Mouse (Mus musculus) CD8-positive naive resting alpha-beta T cell, adult 2 months (primary cell): Measurements from ENCODE around the gene Akap6.

Experiments
- DNase-seq, 2 experiments: peaks; one replicate each; pipeline ENCODE4 v3.0.0; 2022; ENCODE audit warnings: low read depth in 2 of 2, low spot score in 2 of 2

Gene Akap6

DNA sequence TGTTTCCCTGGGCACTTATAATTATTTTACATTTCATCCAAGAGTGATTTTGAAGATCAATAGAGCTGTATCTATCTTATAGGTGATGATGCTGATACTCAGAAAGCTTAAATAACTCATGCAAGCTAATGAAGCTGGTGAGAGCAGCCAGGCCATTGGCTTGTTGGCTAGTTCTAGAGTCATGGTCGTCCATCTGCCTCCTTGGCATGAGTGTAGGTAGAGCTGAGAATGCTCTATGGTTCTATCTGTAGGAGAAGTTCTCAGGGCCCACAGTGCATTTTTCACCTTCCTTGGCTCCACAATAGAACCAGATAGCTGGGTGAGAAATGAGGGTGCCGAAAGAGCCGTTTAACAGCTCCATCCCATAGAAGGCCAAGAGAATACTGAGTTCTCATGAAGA is 438.1 kb downstream of the Akap6 start:
- DNase-seq, result no peak

DNA sequence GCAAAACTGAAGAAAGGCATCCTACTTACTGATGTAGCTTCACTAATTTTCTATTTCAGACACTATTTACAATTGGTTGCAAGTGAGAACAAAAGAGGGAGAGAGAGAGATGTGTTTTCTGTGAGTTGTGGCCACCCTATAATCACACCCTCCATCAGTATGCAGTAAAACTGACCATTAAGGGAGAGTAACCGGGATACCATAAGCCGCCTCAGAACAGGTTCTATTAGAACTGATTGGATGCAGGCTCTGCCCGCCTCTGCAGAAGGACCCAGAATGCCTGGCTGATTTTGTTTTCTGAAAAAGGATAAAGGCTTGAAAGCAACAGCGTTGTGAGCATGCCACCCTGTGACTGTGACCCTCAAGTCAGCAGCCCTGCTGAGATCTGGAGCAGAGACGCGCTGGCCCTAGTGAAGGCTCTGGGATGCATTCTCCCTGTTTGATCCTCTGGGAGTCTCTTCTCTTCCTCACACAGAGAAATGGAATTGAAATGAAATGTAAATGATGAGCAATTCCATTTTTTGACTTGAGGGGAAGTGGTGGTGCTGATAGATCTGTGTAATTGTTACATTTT is 445.0 kb downstream of the Akap6 start:
- DNase-seq, result no peak

DNA sequence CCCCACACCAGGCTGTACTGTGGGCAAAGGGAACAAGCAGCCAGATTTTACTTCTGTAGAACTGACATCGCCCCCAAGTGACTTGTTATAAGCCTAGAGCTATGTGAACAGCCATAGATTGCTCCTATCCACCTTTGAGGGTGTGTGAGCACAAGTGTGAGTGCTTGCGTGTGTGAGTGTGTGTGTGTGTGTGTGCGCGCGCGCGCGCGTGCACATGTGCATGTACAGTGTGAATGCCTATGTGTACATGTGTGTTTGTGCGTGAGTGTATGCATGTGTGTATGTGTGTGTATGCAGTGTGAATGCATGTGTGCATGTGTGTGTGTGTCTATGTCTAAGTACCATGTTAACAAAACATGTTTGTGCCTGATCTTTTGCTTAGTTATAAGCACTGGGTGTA is 445.6 kb downstream of the Akap6 start:
- DNase-seq, result no peak

DNA sequence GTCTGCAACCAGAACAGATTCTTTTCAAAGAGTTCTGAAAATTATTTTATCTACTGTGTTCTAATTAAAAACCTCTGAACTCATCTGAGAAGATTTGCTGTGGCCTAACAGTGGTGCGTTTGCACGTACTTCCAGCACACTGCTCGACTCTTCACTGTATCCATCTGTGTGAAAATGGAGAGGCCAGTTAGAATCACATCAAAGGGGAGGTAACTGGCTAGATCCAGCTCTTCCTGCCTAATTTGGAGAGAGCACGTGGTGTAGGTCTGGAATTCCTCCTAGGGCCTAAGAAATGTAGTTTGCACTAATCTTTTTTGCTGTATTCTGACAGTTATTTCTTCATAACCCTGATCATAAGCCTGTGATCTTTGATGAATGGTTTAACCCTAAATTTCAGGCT is 446.3 kb downstream of the Akap6 start:
- no peak for DNase-seq

DNA sequence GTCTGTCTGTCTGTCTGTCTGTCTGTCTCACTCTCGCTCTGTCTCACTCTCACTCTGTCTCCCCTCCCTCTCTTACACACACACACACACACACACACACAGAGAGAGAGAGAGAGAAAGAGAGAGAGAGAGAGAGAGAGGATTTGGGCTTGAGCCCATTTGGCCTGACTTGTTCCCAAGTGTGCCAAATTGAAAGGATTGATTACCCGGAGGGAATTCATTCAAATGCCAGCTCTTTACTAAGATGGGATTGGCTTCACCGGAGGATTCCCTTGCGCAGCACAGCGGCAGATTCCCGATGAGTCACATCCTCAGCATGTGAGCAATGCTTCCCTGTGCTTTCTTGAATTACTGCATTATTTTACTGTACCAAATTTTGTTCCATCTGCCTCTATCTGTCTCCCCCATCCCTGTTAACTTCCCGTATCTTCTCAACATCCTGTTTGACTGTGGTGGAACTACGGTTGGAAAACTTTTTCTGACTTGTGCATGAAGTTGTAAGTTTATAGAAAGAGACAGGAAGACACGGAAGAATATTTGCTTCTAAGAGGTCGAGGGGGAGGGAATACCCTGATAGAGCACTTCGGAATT is 447.4 kb downstream of the Akap6 start:
- no peak for DNase-seq

DNA sequence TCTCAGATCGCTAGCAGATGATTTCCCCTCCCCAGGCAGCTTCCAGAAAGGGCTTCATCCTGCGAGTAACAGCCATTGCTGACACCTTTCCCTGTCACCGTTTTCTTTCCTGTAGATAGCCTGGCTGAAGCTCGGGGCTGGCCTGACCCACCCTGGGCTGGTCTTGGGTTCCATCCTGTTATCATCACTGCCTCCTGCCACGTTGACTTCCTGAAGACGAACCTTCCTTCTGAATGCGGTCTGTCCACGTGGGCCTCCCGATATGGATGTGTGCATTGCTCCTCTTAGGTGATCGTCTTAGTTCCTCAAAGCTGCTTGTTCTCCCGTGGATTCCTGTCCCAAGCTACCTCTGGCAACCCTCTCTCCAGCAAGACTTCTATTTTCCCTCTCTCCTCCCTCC is 448.5 kb downstream of the Akap6 start:
- DNase-seq, result no peak

DNA sequence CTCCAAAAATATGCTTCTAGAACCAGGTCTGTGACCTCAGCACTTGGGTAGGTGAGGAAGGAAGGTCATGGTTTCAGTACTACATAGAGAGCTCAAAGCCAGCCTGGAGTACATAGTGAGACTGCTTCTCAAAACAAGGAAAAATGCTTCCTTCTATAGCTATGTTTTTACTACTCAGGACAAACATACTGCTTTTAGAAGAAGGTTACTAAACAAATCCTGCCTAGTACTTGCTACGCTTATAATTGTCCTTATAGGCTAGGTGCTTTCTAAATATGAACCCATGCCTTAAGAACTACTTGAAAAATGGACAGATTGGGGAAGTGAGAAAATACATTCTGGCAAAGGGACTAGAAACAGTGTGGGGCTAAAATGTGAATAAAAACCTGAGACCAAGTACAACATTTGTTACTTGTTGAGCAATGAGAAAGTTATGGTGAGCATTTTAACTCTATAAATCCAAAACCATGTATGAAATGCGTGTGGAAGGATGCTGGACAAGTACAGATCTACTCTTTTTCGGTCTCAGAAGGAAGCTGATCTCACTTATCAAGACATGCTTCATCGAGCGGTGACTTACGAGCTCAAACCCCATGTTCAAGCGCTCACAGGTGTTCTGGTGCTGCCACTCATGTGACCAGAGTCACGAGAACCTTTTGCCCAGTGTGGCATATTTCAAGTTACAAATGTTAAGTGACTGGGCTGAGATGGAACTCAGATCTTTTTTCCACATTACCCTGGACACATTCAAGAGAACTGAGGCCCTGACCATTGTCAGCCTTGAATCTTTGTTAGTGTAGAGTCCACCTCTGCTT is 469.2 kb downstream of the Akap6 start:
- no peak for DNase-seq

DNA sequence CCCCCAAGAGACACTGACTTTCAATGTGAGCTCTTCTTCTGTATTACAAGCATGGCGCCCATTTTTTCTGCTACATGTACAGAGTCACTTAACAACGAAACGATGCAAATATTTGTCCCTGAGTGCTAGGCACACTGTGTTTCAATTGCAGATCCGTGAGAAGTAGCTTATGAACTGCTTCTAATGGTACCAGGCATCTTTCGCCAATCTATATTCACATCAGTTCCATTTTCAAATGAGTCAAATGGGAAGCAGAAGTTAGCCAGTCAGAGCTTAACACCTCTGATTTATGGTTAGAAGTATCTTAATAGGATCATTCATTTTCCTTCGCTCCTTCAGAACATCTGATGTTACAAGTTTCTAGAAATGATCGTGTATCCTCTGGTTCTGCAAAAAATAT is 492.3 kb downstream of the Akap6 start:
- DNase-seq, result no peak

DNA sequence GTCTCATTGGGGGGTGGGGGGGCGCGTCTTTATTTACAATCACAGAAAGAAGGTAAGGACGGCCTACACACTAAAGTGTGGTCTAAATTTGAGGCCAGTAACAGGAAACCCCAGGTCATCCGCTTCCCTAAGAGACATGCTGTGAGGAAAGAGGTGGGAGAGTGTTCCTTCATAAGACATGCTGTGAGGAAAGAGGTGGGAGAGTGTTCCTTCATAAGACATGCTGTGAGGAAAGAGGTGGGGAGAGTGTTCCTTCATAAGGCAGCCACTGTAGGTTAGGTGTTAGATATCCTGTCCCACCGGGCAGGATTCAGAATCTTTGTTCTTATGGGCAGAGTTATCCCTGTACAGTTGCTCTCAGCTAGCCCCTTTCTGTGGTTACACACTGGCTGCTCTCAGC is 494.5 kb downstream of the Akap6 start:
- DNase-seq, result no peak
